Mouse (Mus musculus): ENCODE measurements around the gene Fgfr2. TPM values are rescaled to one million over a fixed set of nuclear protein-coding genes. Genes with fewer than 3 reads are reported as not detected.

The Fgfr2 gene
- polyA plus RNA-seq, 1 experiment from 2014 or later = 92.5 TPM

GRCm38 (mm10) chr7:130959868-130960267, 2163.3 kb downstream of the Fgfr2 start:
- no peak for DNase-seq (ENCODE audit: low spot score)
- WGBS = 61% methylated on average over 7 of the region's 7 CpGs
- Histone ChIP-seq H3K4me3 (no peak overlapping the region), H3K27me3 (ENCODE audit: insufficient read depth, poor library complexity, severe bottlenecking) (no peaks in the 10 kb centered on the region), H3K4me1 (replicated peaks) (peaks cover 6% of the 10 kb centered on the region), H3K27ac (no peak overlapping the region), H3K36me3 (no peaks in the 10 kb centered on the region), H3K9me3 (no peaks in the 10 kb centered on the region)

- DNase-seq (ENCODE audit: low spot score) = no peak
- WGBS = 56% methylated on average over 7 of the region's 7 CpGs
- H3K4me1 ChIP-seq (replicated peaks) = peaks cover 3% of the 10 kb centered on the region; the same call in 1 of the 2 replicates
These were observed 2164.6 kb downstream of the Fgfr2 start for GRCm38 (mm10) chr7:130958551-130958950.

GRCm38 (mm10) chr7:130954177-130954601, 2169.0 kb downstream of the Fgfr2 start:
- Histone ChIP-seq H3K9me3 (no peaks in the 10 kb centered on the region), H3K27me3 (ENCODE audit: insufficient read depth, poor library complexity, severe bottlenecking) (no peaks in the 10 kb centered on the region), H3K4me1 (replicated peaks) (peaks cover 7% of the 10 kb centered on the region; the same call in 1 of the 2 replicates), H3K27ac (no peak overlapping the region), H3K4me3 (no peak overlapping the region), H3K36me3 (no peaks in the 10 kb centered on the region)
- no peak for DNase-seq (ENCODE audit: low spot score)
- WGBS = 88% methylated on average over 10 of the region's 10 CpGs

More at GRCm38 (mm10) chr7:130958551-130958950, 2164.6 kb downstream of the Fgfr2 start:
- Histone ChIP-seq H3K27me3 (ENCODE audit: insufficient read depth, poor library complexity, severe bottlenecking) (no peaks in the 10 kb centered on the region), H3K4me3 (no peak overlapping the region), H3K9me3 (no peaks in the 10 kb centered on the region), H3K27ac (no peak overlapping the region), H3K36me3 (no peaks in the 10 kb centered on the region)

- H3K4me1 ChIP-seq (replicated peaks) = peaks cover 7% of the 10 kb centered on the region; the same call in 1 of the 2 replicates
- H3K36me3 ChIP-seq = no peaks in the 10 kb centered on the region
- H3K9me3 ChIP-seq = no peaks in the 10 kb centered on the region
- H3K27me3 ChIP-seq (ENCODE audit: insufficient read depth, poor library complexity, severe bottlenecking) = no peaks in the 10 kb centered on the region
- no peak overlapping the region for H3K27ac ChIP-seq
- DNase-seq (ENCODE audit: low spot score) = no peak
- WGBS = 89% methylated on average over 10 of the region's 10 CpGs
- H3K4me3 ChIP-seq = no peak overlapping the region
These were observed 2169.8 kb downstream of the Fgfr2 start for GRCm38 (mm10) chr7:130953376-130953775.

GRCm38 (mm10) chr7:130951004-130951403, 2172.1 kb downstream of the Fgfr2 start:
- no peaks in the 10 kb centered on the region for H3K9me3 ChIP-seq
- DNase-seq (ENCODE audit: low spot score) = no peak
- H3K27me3 ChIP-seq (ENCODE audit: insufficient read depth, poor library complexity, severe bottlenecking) = no peaks in the 10 kb centered on the region
- 87% methylated on average over 5 of the region's 5 CpGs for WGBS
- H3K4me3 ChIP-seq = no peak overlapping the region
- no peaks in the 10 kb centered on the region for H3K36me3 ChIP-seq
- no peak overlapping the region for H3K27ac ChIP-seq
- peaks cover 6% of the 10 kb centered on the region; the same call in 1 of the 2 replicates for H3K4me1 ChIP-seq (replicated peaks)

GRCm38 (mm10) chr7:130950482-130950881, 2172.7 kb downstream of the Fgfr2 start:
- DNase-seq (ENCODE audit: low spot score) = no peak
- H3K27me3 ChIP-seq (ENCODE audit: insufficient read depth, poor library complexity, severe bottlenecking) = no peaks in the 10 kb centered on the region
- H3K27ac ChIP-seq = no peak overlapping the region
- H3K4me1 ChIP-seq (replicated peaks) = peaks cover 6% of the 10 kb centered on the region; the same call in 1 of the 2 replicates
- H3K9me3 ChIP-seq = no peaks in the 10 kb centered on the region
- H3K4me3 ChIP-seq = no peak overlapping the region
- 93% methylated on average over 7 of the region's 7 CpGs for WGBS
- H3K36me3 ChIP-seq = no peaks in the 10 kb centered on the region

- DNase-seq (ENCODE audit: low spot score) = no peak
- 66% methylated on average over 8 of the region's 8 CpGs for WGBS
These were observed 2173.8 kb downstream of the Fgfr2 start for GRCm38 (mm10) chr7:130949331-130949751.

GRCm38 (mm10) chr7:130948563-130949208, 2174.5 kb downstream of the Fgfr2 start:
- H3K27me3 ChIP-seq (ENCODE audit: insufficient read depth, poor library complexity, severe bottlenecking) = no peaks in the 10 kb centered on the region
- WGBS = 65% methylated on average over 5 of the region's 5 CpGs
- H3K36me3 ChIP-seq = no peaks in the 10 kb centered on the region
- H3K4me1 ChIP-seq (replicated peaks) = peaks cover 6% of the 10 kb centered on the region; the same call in 1 of the 2 replicates
- DNase-seq (ENCODE audit: low spot score) = no peak
- no peak overlapping the region for H3K4me3 ChIP-seq
- H3K27ac ChIP-seq = no peak overlapping the region
- no peaks in the 10 kb centered on the region for H3K9me3 ChIP-seq

More at GRCm38 (mm10) chr7:130949331-130949751, 2173.8 kb downstream of the Fgfr2 start:
- Histone ChIP-seq H3K4me1 (replicated peaks) (peaks cover 6% of the 10 kb centered on the region; the same call in 1 of the 2 replicates), H3K27ac (no peak overlapping the region), H3K36me3 (no peaks in the 10 kb centered on the region), H3K4me3 (no peak overlapping the region), H3K27me3 (ENCODE audit: insufficient read depth, poor library complexity, severe bottlenecking) (no peaks in the 10 kb centered on the region), H3K9me3 (no peaks in the 10 kb centered on the region)

GRCm38 (mm10) chr7:130946303-130946702, 2176.8 kb downstream of the Fgfr2 start:
- 89% methylated on average over 12 of the region's 12 CpGs for WGBS
- Histone ChIP-seq H3K27ac (no peak overlapping the region), H3K4me1 (replicated peaks) (peaks cover 6% of the 10 kb centered on the region; the same call in 1 of the 2 replicates), H3K4me3 (no peak overlapping the region), H3K27me3 (ENCODE audit: insufficient read depth, poor library complexity, severe bottlenecking) (no peaks in the 10 kb centered on the region), H3K36me3 (no peaks in the 10 kb centered on the region), H3K9me3 (no peaks in the 10 kb centered on the region)
- no peak for DNase-seq (ENCODE audit: low spot score)

- H3K4me3 ChIP-seq = no peak overlapping the region
- no peaks in the 10 kb centered on the region for H3K36me3 ChIP-seq
- no peaks in the 10 kb centered on the region for H3K9me3 ChIP-seq
- peaks cover under 1% of the 10 kb centered on the region; the same call in 1 of the 2 replicates for H3K27me3 ChIP-seq (ENCODE audit: insufficient read depth, poor library complexity, severe bottlenecking)
- DNase-seq (ENCODE audit: low spot score) = no peak
- peaks cover 6% of the 10 kb centered on the region; the same call in 1 of the 2 replicates for H3K4me1 ChIP-seq (replicated peaks)
- H3K27ac ChIP-seq = no peak overlapping the region
- 89% methylated on average over 3 of the region's 3 CpGs for WGBS
These were observed 2177.4 kb downstream of the Fgfr2 start for GRCm38 (mm10) chr7:130945730-130946129.

GRCm38 (mm10) chr7:130944766-130945475, 2178.2 kb downstream of the Fgfr2 start:
- H3K4me1 ChIP-seq (replicated peaks) = peaks cover 6% of the 10 kb centered on the region; the same call in 1 of the 2 replicates
- H3K9me3 ChIP-seq = no peaks in the 10 kb centered on the region
- 92% methylated on average over 11 of the region's 11 CpGs for WGBS
- H3K4me3 ChIP-seq = no peak overlapping the region
- H3K27me3 ChIP-seq (ENCODE audit: insufficient read depth, poor library complexity, severe bottlenecking) = peaks cover 9% of the 10 kb centered on the region
- DNase-seq (ENCODE audit: low spot score) = no peak
- no peak overlapping the region for H3K27ac ChIP-seq
- no peaks in the 10 kb centered on the region for H3K36me3 ChIP-seq

- H3K27ac ChIP-seq = no peak overlapping the region
- 90% methylated on average over 9 of the region's 9 CpGs for WGBS
- no peak for DNase-seq (ENCODE audit: low spot score)
- no peaks in the 10 kb centered on the region for H3K4me1 ChIP-seq (replicated peaks)
- no peaks in the 10 kb centered on the region for H3K36me3 ChIP-seq
- H3K4me3 ChIP-seq = no peak overlapping the region
- no peaks in the 10 kb centered on the region for H3K9me3 ChIP-seq
- H3K27me3 ChIP-seq (ENCODE audit: insufficient read depth, poor library complexity, severe bottlenecking) = peaks cover 24% of the 10 kb centered on the region
These were observed 2179.8 kb downstream of the Fgfr2 start for GRCm38 (mm10) chr7:130943280-130943895.

All from hindbrain, embryonic 10.5 days (tissue).